Mouse (Mus musculus): ENCODE measurements around the gene Dnajc28. TPM values are rescaled to one million over a fixed set of nuclear protein-coding genes. Genes with fewer than 3 reads are reported as not detected.

Dnajc28 gene
- polyA plus RNA-seq, 1 experiment, result 3.9 TPM

DNA sequence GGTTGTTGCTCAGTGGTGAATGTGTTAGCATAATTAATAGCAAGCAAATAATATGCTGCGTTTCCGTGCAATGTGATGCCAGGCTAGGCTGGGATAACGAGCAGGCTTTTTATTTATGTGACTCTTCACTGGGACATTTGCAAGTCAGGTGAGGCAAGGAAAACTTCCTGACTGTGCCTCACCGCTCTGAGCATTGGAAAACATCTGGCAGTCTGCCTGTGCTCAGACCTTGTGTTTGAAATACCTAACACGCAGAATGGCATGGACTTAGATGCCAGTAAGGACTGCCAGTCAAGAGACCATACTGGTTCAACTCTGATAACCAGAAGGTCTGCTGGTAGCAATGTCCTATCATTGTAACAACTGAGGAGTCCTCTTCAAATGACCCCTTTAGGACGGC lies 13.7 kb downstream of the Dnajc28 start:
- TF ChIP-seq POLR2A (IDR thresholded peaks at IDR 0.05; ENCODE audit: borderline replicate concordance, extremely low read depth, insufficient read depth, insufficient read length, poor library complexity, severe bottlenecking), result no peak
- TF ChIP-seq CTCF (IDR thresholded peaks at IDR 0.05; ENCODE audit: borderline replicate concordance, extremely low read depth, insufficient read depth, insufficient read length), result no peak
- DNase-seq (ENCODE audit: low read depth), result no peak

DNA sequence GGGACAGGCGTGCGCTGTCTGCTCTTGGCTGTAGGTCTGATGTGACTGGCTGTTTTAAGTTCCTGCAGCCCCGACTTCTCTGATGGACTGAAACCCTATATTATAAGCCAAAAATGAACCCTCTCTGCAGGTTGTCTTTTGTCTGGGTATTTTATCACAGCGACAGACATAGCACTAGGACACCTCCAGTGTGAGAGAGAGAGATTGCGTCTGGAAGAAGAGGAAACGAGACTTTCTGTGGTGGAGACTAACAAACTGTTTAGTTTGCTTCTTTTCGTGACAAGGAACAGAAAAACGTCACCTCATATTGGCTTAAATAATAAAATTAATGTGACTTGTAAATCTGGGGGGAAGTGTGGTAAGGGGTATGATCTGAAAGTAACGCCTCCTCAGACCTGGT lies 17.1 kb downstream of the Dnajc28 start:
- TF ChIP-seq CTCF (IDR thresholded peaks at IDR 0.05; ENCODE audit: borderline replicate concordance, extremely low read depth, insufficient read depth, insufficient read length) (no peak), POLR2A (IDR thresholded peaks at IDR 0.05; ENCODE audit: borderline replicate concordance, extremely low read depth, insufficient read depth, insufficient read length, poor library complexity, severe bottlenecking) (no peak)
- no peak for DNase-seq (ENCODE audit: low read depth)

DNA sequence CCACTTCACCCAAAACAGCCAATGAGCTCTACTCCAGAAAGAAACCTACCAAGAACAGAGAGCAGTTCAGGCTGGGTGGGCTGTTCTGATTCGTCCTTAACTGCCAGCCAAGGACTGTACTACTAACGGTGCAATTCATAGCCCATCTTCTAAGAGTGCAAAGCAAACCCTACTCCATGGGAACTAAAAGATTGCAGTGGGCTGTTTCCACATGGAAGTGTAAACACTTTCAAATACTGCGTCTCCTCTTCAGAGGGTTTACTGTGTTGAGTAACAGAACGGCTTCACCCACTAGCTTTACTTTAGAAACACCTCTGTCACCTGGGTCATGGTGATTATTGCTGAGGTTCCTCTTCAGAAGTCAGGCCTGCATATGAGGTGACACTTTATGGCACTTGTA lies 17.7 kb downstream of the Dnajc28 start:
- TF ChIP-seq POLR2A (IDR thresholded peaks at IDR 0.05; ENCODE audit: borderline replicate concordance, extremely low read depth, insufficient read depth, insufficient read length, poor library complexity, severe bottlenecking) (no peak), CTCF (IDR thresholded peaks at IDR 0.05; ENCODE audit: borderline replicate concordance, extremely low read depth, insufficient read depth, insufficient read length) (no peak)
- DNase-seq (ENCODE audit: low read depth), result no peak

DNA sequence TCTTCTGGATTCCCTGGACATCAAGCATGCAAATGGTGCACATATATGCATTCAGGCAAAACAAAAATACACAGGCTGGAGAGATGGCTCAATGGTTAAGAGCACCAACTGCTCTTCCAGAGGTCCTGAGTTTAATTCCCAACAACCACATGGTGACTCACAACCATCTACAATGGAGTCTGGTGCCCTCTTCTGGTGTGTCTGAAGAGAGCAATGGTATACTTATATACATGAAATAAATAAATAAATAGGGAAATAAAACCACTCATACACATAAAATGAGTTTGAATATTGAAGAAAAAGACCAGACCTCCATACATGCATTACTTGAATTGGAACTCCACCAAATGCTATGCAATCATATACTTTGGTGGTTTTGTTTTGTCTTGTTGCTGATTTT lies 19.6 kb downstream of the Dnajc28 start:
- no peak for TF ChIP-seq CTCF (IDR thresholded peaks at IDR 0.05; ENCODE audit: borderline replicate concordance, extremely low read depth, insufficient read depth, insufficient read length)
- TF ChIP-seq POLR2A (IDR thresholded peaks at IDR 0.05; ENCODE audit: borderline replicate concordance, extremely low read depth, insufficient read depth, insufficient read length, poor library complexity, severe bottlenecking), result no peak
- no peak for DNase-seq (ENCODE audit: low read depth)

DNA sequence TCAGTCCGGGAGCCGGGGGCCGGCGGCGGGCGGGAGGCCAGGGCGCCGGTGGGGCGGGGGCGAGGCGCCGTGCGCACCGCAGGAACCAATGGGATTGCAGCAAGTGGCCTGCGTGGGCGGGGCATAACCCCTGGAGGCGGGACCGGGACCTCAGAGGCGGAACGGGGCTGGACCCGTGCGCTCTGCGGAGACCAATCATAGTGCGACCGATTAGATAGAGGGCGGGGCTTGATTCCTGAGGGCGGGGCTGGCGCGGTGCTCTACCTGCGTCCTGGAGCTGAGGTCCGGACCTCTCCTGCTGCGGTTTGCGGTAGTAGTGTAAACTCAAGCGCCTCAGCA lies 21.2 kb downstream of the Dnajc28 start, which contains the start of gene Tmem50b:
Tmem50b (minus strand) TSS at position 129 of the 339 bp plus-strand sequence.
- TF ChIP-seq POLR2A (IDR thresholded peaks at IDR 0.05; ENCODE audit: borderline replicate concordance, extremely low read depth, insufficient read depth, insufficient read length, poor library complexity, severe bottlenecking) (peak; percentile 52; the same call in 1 of the 2 replicates), CTCF (IDR thresholded peaks at IDR 0.05; ENCODE audit: borderline replicate concordance, extremely low read depth, insufficient read depth, insufficient read length) (no peak)
- peak; percentile 99 for DNase-seq (ENCODE audit: low read depth)

DNA sequence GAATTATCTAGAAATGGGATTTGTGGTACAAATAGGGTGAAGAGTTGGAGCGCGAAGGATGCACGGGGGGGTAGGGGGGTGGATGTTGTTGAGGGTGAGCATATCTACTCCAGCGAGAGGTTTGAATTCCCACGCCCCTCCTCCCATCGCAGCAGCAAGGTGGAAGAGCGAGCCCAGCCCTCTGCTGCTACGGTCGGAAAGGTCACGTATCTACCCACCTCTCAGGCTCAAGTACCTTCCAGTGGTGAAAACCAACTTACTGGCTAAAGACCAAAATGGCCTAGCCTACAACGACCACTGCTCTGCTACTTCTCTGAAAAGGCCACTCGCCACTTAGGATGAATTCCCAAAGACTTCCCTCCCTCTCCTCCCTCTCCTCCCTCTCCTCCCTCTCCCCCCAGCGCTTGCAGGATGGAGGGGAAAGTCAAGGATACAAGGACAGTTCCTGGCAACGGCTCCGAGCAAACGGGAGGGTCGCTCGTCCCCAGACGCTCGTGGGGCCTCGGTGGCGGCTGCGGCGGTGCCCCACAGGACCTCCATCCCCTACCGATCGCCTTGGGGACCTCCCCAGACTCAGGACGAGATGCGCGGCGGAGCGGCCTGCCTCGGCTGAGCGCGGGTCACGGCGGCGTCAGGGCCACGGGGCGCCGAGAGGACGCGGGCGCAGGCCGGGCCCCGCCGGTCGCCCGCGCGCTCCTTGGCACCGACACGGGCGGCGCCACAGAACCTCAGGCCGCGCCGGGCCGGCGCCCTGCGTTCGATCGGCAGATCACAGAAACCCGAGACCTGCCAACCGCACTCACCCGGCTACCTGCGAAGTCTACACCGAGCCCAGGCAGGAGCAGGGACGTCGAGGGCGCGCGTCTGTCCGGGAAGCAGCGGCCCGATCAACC lies 21.8 kb downstream of the Dnajc28 start:
- peak; percentile 66 for DNase-seq (ENCODE audit: low read depth)
- no peak for TF ChIP-seq CTCF (IDR thresholded peaks at IDR 0.05; ENCODE audit: borderline replicate concordance, extremely low read depth, insufficient read depth, insufficient read length)
- TF ChIP-seq POLR2A (IDR thresholded peaks at IDR 0.05; ENCODE audit: borderline replicate concordance, extremely low read depth, insufficient read depth, insufficient read length, poor library complexity, severe bottlenecking), result no peak

DNA sequence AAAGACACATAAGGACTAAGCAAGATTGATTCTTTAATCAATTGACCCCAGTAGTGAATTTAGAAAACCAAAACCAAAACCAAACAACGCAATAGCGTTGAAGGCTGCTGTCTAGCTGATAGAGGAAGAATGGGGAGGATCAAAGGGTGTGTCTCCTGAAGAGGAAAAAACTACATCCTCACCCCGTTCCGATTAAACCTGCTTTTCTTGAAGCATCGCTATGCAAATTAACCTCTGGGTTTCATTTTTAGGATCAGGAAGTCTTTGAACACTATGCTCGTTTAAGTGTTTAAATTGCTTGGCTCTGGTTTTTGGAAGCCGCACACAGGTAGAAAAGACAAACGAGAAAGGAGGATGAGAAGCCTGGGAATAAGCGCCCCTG lies 22.4 kb downstream of the Dnajc28 start:
- TF ChIP-seq POLR2A (IDR thresholded peaks at IDR 0.05; ENCODE audit: borderline replicate concordance, extremely low read depth, insufficient read depth, insufficient read length, poor library complexity, severe bottlenecking) (no peak), CTCF (IDR thresholded peaks at IDR 0.05; ENCODE audit: borderline replicate concordance, extremely low read depth, insufficient read depth, insufficient read length) (no peak)
- no peak for DNase-seq (ENCODE audit: low read depth)

DNA sequence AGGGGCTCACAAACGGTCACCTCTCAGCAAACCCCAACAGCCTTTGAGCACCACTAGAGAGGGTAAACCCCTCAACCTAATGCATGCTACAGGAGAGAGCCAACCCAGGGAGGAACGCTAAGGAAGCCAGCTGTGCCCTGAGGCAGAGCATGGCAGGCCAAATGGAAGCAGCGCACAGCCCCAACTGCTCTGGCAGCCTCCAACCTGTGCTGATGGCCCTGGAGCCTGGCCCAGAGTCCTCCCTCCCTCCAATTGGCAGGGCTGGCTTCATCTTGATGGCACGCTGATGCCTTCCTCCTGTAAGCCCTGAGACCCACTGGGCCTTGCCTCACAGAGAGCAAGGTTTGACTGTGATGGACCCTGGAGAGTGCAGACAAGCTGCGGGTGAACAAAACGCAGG lies 23.8 kb downstream of the Dnajc28 start:
- DNase-seq (ENCODE audit: low read depth), result peak; percentile 79
- TF ChIP-seq POLR2A (IDR thresholded peaks at IDR 0.05; ENCODE audit: borderline replicate concordance, extremely low read depth, insufficient read depth, insufficient read length, poor library complexity, severe bottlenecking) (no peak), CTCF (IDR thresholded peaks at IDR 0.05; ENCODE audit: borderline replicate concordance, extremely low read depth, insufficient read depth, insufficient read length) (no peak)

DNA sequence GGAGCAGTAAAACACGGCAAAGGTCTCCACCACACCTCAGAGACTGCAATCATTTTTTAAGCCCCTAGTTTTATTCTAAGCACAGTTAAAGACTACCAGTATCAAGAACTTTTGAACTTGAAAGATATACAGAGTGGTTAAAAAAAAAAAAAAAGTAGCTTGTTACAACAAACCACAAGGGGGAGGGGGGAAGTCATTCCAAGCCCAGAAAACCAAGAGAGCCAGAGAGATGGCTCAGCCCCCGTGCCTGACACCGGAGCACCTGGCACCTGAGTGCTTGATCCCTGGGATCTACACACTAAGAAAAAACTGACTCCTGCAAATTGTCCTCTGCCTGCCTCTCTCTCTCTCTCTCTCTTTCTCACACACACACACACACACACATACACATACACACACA lies 25.6 kb downstream of the Dnajc28 start:
- TF ChIP-seq POLR2A (IDR thresholded peaks at IDR 0.05; ENCODE audit: borderline replicate concordance, extremely low read depth, insufficient read depth, insufficient read length, poor library complexity, severe bottlenecking), result no peak
- no peak for TF ChIP-seq CTCF (IDR thresholded peaks at IDR 0.05; ENCODE audit: borderline replicate concordance, extremely low read depth, insufficient read depth, insufficient read length)
- no peak for DNase-seq (ENCODE audit: low read depth)

DNA sequence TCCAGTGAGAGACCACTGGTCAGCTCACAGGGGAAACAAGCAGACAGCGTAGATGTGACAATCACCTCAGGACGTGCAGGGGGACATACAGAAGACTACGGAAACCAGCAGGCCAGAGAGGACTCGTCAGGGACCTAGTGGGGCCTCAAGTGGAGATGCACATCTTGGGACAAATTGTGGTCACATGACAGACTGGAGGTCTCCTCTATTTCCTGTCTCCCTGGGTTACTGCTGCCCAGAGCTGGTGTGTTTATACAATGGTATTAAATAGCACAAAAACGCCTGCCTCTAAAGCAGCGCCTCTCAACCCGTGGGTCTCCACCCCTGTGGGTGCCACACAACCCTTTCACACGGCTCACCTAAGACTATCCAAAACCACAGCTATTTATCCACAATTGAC lies 26.7 kb downstream of the Dnajc28 start:
- TF ChIP-seq CTCF (IDR thresholded peaks at IDR 0.05; ENCODE audit: borderline replicate concordance, extremely low read depth, insufficient read depth, insufficient read length), result no peak
- no peak for TF ChIP-seq POLR2A (IDR thresholded peaks at IDR 0.05; ENCODE audit: borderline replicate concordance, extremely low read depth, insufficient read depth, insufficient read length, poor library complexity, severe bottlenecking)
- DNase-seq (ENCODE audit: low read depth), result no peak

DNA sequence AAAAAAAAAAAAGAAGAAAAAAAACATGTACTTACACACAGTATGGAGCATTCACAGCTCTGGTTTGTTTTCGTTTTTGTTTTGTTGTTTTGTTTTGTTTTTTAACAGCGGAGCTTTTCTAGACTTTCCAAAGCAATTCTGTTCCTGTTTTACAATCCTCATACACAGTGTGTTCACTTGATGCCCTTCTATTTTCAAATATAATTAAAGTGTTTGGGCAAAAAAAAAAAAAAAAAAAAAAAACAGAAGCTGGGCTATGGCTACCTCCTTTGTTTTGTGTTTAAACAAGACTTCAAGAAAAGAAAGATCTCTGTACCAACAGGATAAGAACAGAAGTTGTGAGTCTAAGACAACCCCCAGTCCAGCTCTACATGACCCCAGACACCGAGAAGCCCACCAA lies 30.1 kb downstream of the Dnajc28 start:
- no peak for DNase-seq (ENCODE audit: low read depth)
- TF ChIP-seq CTCF (IDR thresholded peaks at IDR 0.05; ENCODE audit: borderline replicate concordance, extremely low read depth, insufficient read depth, insufficient read length), result no peak
- TF ChIP-seq POLR2A (IDR thresholded peaks at IDR 0.05; ENCODE audit: borderline replicate concordance, extremely low read depth, insufficient read depth, insufficient read length, poor library complexity, severe bottlenecking), result no peak
